ENCODE assay signal across 14 mouse cellular contexts in genomic region chr7:130419961-130420360, GRCm38 (mm10).
"Had no signal": no experiment of that assay in that cellular context is flagged by ENCODE, and none has a peak within 500 bp of the region (broad histone marks: within the 10 kb centered on the region; RNA-seq: fewer than 3 reads in every experiment).

No protein-coding gene starts in this region.

- H3K4me1 ChIP-seq: kidney, embryonic 15.5 days; liver, embryonic 15.5 days; midbrain, embryonic 15.5 days; neural tube, embryonic 12.5 days had no signal

- ATAC-seq: midbrain, embryonic 15.5 days had no signal

- H3K9me3 ChIP-seq: kidney, embryonic 15.5 days; limb, embryonic 13.5 days; liver, embryonic 15.5 days; megakaryocyte, embryonic 14.5 days; midbrain, embryonic 15.5 days; neural tube, embryonic 12.5 days had no signal

- H3K36me3 ChIP-seq: kidney, embryonic 15.5 days; limb, embryonic 13.5 days; liver, embryonic 15.5 days; midbrain, embryonic 15.5 days; neural tube, embryonic 12.5 days had no signal

- DNase-seq: kidney, postnatal 14 days; left cerebral cortex, postnatal 4 days; lung, embryonic 14.5 days; lung, postnatal 10 days; thymus, adult 18-20 months; thymus, postnatal 14 days had no signal

- H3K4me2 ChIP-seq: kidney, embryonic 15.5 days; limb, embryonic 13.5 days; liver, embryonic 15.5 days; lung, embryonic 14.5 days; midbrain, embryonic 11.5 days; midbrain, embryonic 15.5 days; neural tube, embryonic 12.5 days had no signal

- H3K27me3 ChIP-seq: kidney, embryonic 15.5 days; limb, embryonic 13.5 days; liver, embryonic 15.5 days; megakaryocyte, embryonic 14.5 days; midbrain, embryonic 15.5 days; neural tube, embryonic 12.5 days had no signal

- H3K27ac ChIP-seq: kidney, embryonic 15.5 days; limb, embryonic 13.5 days; liver, embryonic 15.5 days; macrophage; midbrain, embryonic 15.5 days; neural tube, embryonic 12.5 days had no signal

- H3K9ac ChIP-seq: kidney, embryonic 15.5 days; limb, embryonic 13.5 days; liver, embryonic 15.5 days; lung, embryonic 14.5 days; midbrain, embryonic 15.5 days; neural tube, embryonic 12.5 days had no signal

- H3K4me3 ChIP-seq: kidney, embryonic 15.5 days; limb, embryonic 13.5 days; liver, embryonic 15.5 days; megakaryocyte, embryonic 14.5 days; midbrain, embryonic 15.5 days; neural tube, embryonic 12.5 days had no signal
